In the genomic region with DNA sequence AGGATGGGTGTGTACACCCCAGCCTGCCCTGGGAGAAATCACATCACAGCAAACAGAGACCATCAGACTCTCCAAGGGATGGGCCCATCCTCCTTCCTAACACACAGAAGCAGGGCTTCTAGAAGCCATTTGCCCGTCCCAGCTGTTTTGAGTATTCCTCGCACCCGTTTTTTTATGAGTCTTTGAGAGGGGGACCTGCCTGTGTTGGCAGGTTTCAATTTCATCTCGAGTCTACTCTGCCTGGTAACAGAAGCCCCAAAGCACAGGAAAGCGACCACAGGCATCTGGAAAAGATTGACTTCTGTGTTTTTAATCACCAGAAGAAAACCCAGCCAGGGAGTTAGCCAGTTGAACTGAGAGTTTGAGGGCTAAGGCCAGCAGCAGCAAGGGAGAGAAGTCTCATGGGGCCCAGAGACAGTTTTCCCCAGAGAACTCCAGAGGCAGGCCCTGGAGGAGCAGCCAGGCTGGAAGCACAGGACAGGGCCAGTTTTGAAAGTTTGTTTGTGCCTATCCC, we compare ENCODE assay signal across 9 mouse cellular contexts. TPM values are rescaled to one million over a fixed set of nuclear protein-coding genes. Genes with fewer than 3 reads are reported as not detected.
DNase-seq lines count a peak whose midpoint lies in the region; ATAC-seq and TF ChIP-seq lines count a peak whose summit lies in the region.
"Had no signal": no experiment of that assay in that cellular context is flagged by ENCODE, and none has a peak within 500 bp of the region (broad histone marks: within the 10 kb centered on the region; RNA-seq: fewer than 3 reads in every experiment).

No protein-coding gene starts in this region.

- no peak overlapping the region for H3K4me2 ChIP-seq in kidney, embryonic 15.5 days
- H3K4me2 ChIP-seq in hindbrain, embryonic 11.5 days (replicated peaks; ENCODE audit: low read depth, low read length): no peak overlapping the region
- H3K4me2 ChIP-seq in myocyte (ENCODE audit: low read depth): peak overlapping the region; percentile 56

- 25% methylated on average over 5 of the region's 5 CpGs for WGBS in kidney, embryonic 15.5 days
- WGBS in hindbrain, embryonic 11.5 days: 39% methylated on average over 5 of the region's 5 CpGs

- no peak overlapping the region for H3K9ac ChIP-seq in kidney, embryonic 15.5 days
- H3K9ac ChIP-seq in hindbrain, embryonic 11.5 days (ENCODE audit: low read depth, low read length): no peak overlapping the region; the same call in 1 of the 2 replicates

- peaks cover 59% of the 10 kb centered on the region for H3K4me1 ChIP-seq in kidney, embryonic 15.5 days
- H3K4me1 ChIP-seq in hindbrain, embryonic 11.5 days (replicated peaks; ENCODE audit: control insufficient read depth, insufficient read depth, low read length): peaks cover 17% of the 10 kb centered on the region

- 0 out of 2 replicates have a peak, but pooled peaks cover 1% of the 10 kb centered on the region for H3K27me3 ChIP-seq in kidney, embryonic 15.5 days
- H3K27me3 ChIP-seq in hindbrain, embryonic 11.5 days (ENCODE audit: control insufficient read depth, insufficient read depth, low read length): no peaks in the 10 kb centered on the region; the same call in 1 of the 2 replicates
- no peaks in the 10 kb centered on the region for H3K27me3 ChIP-seq in myocyte (ENCODE audit: control insufficient read depth, insufficient read depth, insufficient read length)

- 0 out of 2 replicates have a peak, but pooled peaks have one; percentile 4 for ATAC-seq in kidney, embryonic 15.5 days (replicated peaks; ENCODE audit: low FRiP score)
- ATAC-seq in hindbrain, embryonic 11.5 days (ENCODE audit: low FRiP score): no peak

- no peak overlapping the region for H3ac ChIP-seq in myocyte (ENCODE audit: control insufficient read depth, insufficient read length)

- no peak for TF ChIP-seq POLR2A in myocyte (IDR thresholded peaks at IDR 0.05; ENCODE audit: insufficient read length, low read depth)

- H3K36me3 ChIP-seq in kidney, embryonic 15.5 days: no peaks in the 10 kb centered on the region
- no peaks in the 10 kb centered on the region for H3K36me3 ChIP-seq in hindbrain, embryonic 11.5 days (ENCODE audit: control insufficient read depth, insufficient read depth, low read length)
- H3K36me3 ChIP-seq in myocyte (ENCODE audit: control insufficient read depth, insufficient read depth): no peaks in the 10 kb centered on the region
- H3K36me3 ChIP-seq: G1E had no signal

- H3K9me3 ChIP-seq in kidney, embryonic 15.5 days (replicated peaks): no peaks in the 10 kb centered on the region
- no peaks in the 10 kb centered on the region for H3K9me3 ChIP-seq in hindbrain, embryonic 11.5 days (ENCODE audit: control insufficient read depth, low read length)

- peak overlapping the region; percentile 90 for H3K27ac ChIP-seq in kidney, embryonic 15.5 days
- peak overlapping the region; percentile 47 for H3K27ac ChIP-seq in hindbrain, embryonic 11.5 days (ENCODE audit: low read depth, low read length)

- no peaks in the 10 kb centered on the region for H3K79me2 ChIP-seq in myocyte (ENCODE audit: control insufficient read depth, insufficient read depth)

- DNase-seq in kidney, postnatal 36 days: no peak
- peak; percentile 61 for DNase-seq in embryo, embryonic 9.5 days (ENCODE audit: extremely low spot score)
- DNase-seq in hindbrain, embryonic 11.5 days (ENCODE audit: low spot score): peak; percentile 52
- DNase-seq in adrenal gland, postnatal 25 days: no peak
- no peak for DNase-seq in frontal cortex, postnatal 10 days (ENCODE audit: low spot score in 2 of 2)
- DNase-seq in cerebellum, postnatal 36 days: no peak

- no peak overlapping the region for H3K4me3 ChIP-seq in kidney, embryonic 15.5 days (replicated peaks)
- H3K4me3 ChIP-seq in hindbrain, embryonic 11.5 days (ENCODE audit: low read depth, low read length): no peak overlapping the region
- no peak overlapping the region for H3K4me3 ChIP-seq in myocyte

TF ChIP-seq in myocyte, 11 proteins besides CTCF, POLR2A, EP300 and RAD21:
- TF ChIP-seq REST (IDR thresholded peaks at IDR 0.05; ENCODE audit: insufficient read depth, insufficient read length): no peak
- TF ChIP-seq MYOD1 (IDR thresholded peaks at IDR 0.05; ENCODE audit: control insufficient read depth in 1 of 3, insufficient read length in 2 of 3, low read depth in 2 of 3): peak in 2 of 3 experiments; percentile 10 to 25
- TF ChIP-seq MAX (IDR thresholded peaks at IDR 0.05; ENCODE audit: low read depth): no peak
- no peak for TF ChIP-seq MYOG (IDR thresholded peaks at IDR 0.05; ENCODE audit: control insufficient read depth in 1 of 3, insufficient read depth in 1 of 3, insufficient read length in 2 of 3, low read depth in 2 of 3)
- TF ChIP-seq TCF12 (IDR thresholded peaks at IDR 0.05; ENCODE audit: insufficient read depth, poor library complexity, severe bottlenecking): peak; percentile 57
- no peak for TF ChIP-seq TCF3 (IDR thresholded peaks at IDR 0.05; ENCODE audit: insufficient read length, low read depth)

RNA-seq across cellular contexts. Expression of a gene that starts 24.7 kb away (rescaled TPM):
- polyA plus RNA-seq in kidney, embryonic 15.5 days (2015; fragmentation: Nextera tagmentation; extraction: Ambion mirVana): 61.0 and 65.3 TPM in 2 replicates
- polyA plus RNA-seq in hindbrain, embryonic 11.5 days (2014; fragmentation: Nextera tagmentation; extraction: Ambion mirVana): 104 and 115 TPM in 2 replicates
- 36.7 TPM for polyA plus RNA-seq in myocyte (2012; fragmentation: generic; extraction: Trizol)
- total RNA-seq in adrenal gland, postnatal 25 days (2021): 54.4 and 55.9 TPM in 2 replicates
- polyA plus RNA-seq: G1E had no signal

Comparison
In these comparisons a context has a peak if more than half of its experiments do, and no peak if none do; other contexts are left out.
1. DNase-seq: peak in embryo, embryonic 9.5 days (single experiment) and hindbrain, embryonic 11.5 days (single experiment); none in kidney, postnatal 36 days (0 of 2), adrenal gland, postnatal 25 days (single experiment), frontal cortex, postnatal 10 days (0 of 2) and cerebellum, postnatal 36 days (0 of 2).